Comparison of ENCODE assay signal across 20 mouse cellular contexts in genomic region chr1:167022541-167023121, GRCm38 (mm10). TPM values are rescaled to one million over a fixed set of nuclear protein-coding genes. Genes with fewer than 3 reads are reported as not detected.
DNase-seq lines count a peak whose midpoint lies in the region; ATAC-seq and TF ChIP-seq lines count a peak whose summit lies in the region.
"Had no signal": no experiment of that assay in that cellular context is flagged by ENCODE, and none has a peak within 500 bp of the region (broad histone marks: within the 10 kb centered on the region; RNA-seq: fewer than 3 reads in every experiment).

No protein-coding gene starts in this region.

- WGBS in heart, embryonic 14.5 days = 47% methylated on average over 8 of the region's 8 CpGs
- WGBS in neural tube, embryonic 13.5 days = 48% methylated on average over 6 of the region's 8 CpGs
- 35% methylated on average over 8 of the region's 8 CpGs for WGBS in hindbrain, embryonic 14.5 days
- WGBS in midbrain, postnatal 0 days = 52% methylated on average over 8 of the region's 8 CpGs
- 55% methylated on average over 7 of the region's 8 CpGs for whole genome bisulfite sequencing in intestine, embryonic 16.5 days

- H3K4me2 ChIP-seq in heart, embryonic 14.5 days (ENCODE audit: low read length) = no peak overlapping the region
- H3K4me2 ChIP-seq in neural tube, embryonic 13.5 days = no peak overlapping the region
- no peak overlapping the region for H3K4me2 ChIP-seq in hindbrain, embryonic 14.5 days (replicated peaks)
- H3K4me2 ChIP-seq in midbrain, postnatal 0 days (ENCODE audit: low read depth, low read length, poor library complexity, severe bottlenecking) = no peak overlapping the region
- no peak overlapping the region for H3K4me2 ChIP-seq in intestine, embryonic 16.5 days (ENCODE audit: low read depth, low read length)
- H3K4me2 ChIP-seq: liver, embryonic 13.5 days; stomach, embryonic 15.5 days had no signal

- H3K9ac ChIP-seq in heart, embryonic 14.5 days (ENCODE audit: low read length) = no peak overlapping the region
- H3K9ac ChIP-seq in neural tube, embryonic 13.5 days = no peak overlapping the region
- no peak overlapping the region for H3K9ac ChIP-seq in hindbrain, embryonic 14.5 days
- H3K9ac ChIP-seq in midbrain, postnatal 0 days (replicated peaks; ENCODE audit: low read length, poor library complexity, severe bottlenecking) = no peak overlapping the region
- H3K9ac ChIP-seq in intestine, embryonic 16.5 days (ENCODE audit: low read depth, low read length) = no peak overlapping the region
- H3K9ac ChIP-seq: liver, embryonic 13.5 days; stomach, embryonic 15.5 days had no signal

- no peaks in the 10 kb centered on the region for H3K27me3 ChIP-seq in heart, embryonic 14.5 days (ENCODE audit: control insufficient read depth, insufficient read depth, low read length)
- no peaks in the 10 kb centered on the region for H3K27me3 ChIP-seq in neural tube, embryonic 13.5 days
- H3K27me3 ChIP-seq in hindbrain, embryonic 14.5 days (ENCODE audit: control insufficient read depth, insufficient read depth, low read length) = no peaks in the 10 kb centered on the region
- no peaks in the 10 kb centered on the region for H3K27me3 ChIP-seq in midbrain, postnatal 0 days (ENCODE audit: insufficient read depth, low read length)
- H3K27me3 ChIP-seq in intestine, embryonic 16.5 days (replicated peaks; ENCODE audit: control insufficient read depth, insufficient read depth, low read length) = no peaks in the 10 kb centered on the region
- H3K27me3 ChIP-seq: liver, embryonic 13.5 days; stomach, embryonic 15.5 days had no signal

- no peaks in the 10 kb centered on the region for H3K36me3 ChIP-seq in heart, embryonic 14.5 days (ENCODE audit: control insufficient read depth, insufficient read depth, low read length)
- H3K36me3 ChIP-seq in neural tube, embryonic 13.5 days = 0 out of 2 replicates have a peak, but pooled peaks cover 13% of the 10 kb centered on the region
- no peaks in the 10 kb centered on the region for H3K36me3 ChIP-seq in hindbrain, embryonic 14.5 days (replicated peaks; ENCODE audit: control insufficient read depth, insufficient read depth)
- no peaks in the 10 kb centered on the region for H3K36me3 ChIP-seq in midbrain, postnatal 0 days (ENCODE audit: insufficient read depth, low read length)
- H3K36me3 ChIP-seq in intestine, embryonic 16.5 days (ENCODE audit: control insufficient read depth, insufficient read depth, low read length) = no peaks in the 10 kb centered on the region
- H3K36me3 ChIP-seq: heart, embryonic 10.5 days; liver, embryonic 13.5 days; stomach, embryonic 15.5 days had no signal

- no peak for DNase-seq in heart, postnatal 25 days (ENCODE audit: low spot score)
- no peak for DNase-seq in neural tube, embryonic 10.5 days (ENCODE audit: extremely low spot score, low spot score)
- no peak for DNase-seq in hindbrain, embryonic 14.5 days (ENCODE audit: low spot score)
- peak; percentile 36 for DNase-seq in midbrain, postnatal 0 days (ENCODE audit: low spot score)
- DNase-seq in ovary, postnatal 10 days (ENCODE audit: low spot score) = no peak
- DNase-seq: adrenal gland, postnatal 36 days; cerebellum, adult 11 months; gastrocnemius, adult 2 months; kidney, adult 11 months; kidney, postnatal 4 days; liver, embryonic 13.5 days; lung, adult 2 months; lung, postnatal 14 days; thymus, postnatal 36 days had no signal

- no peaks in the 10 kb centered on the region for H3K4me1 ChIP-seq in heart, embryonic 14.5 days (ENCODE audit: control insufficient read depth in 2 of 2, insufficient read depth in 2 of 2, low read length in 2 of 2)
- H3K4me1 ChIP-seq in neural tube, embryonic 13.5 days (replicated peaks) = peaks cover 23% of the 10 kb centered on the region
- peaks cover 21% of the 10 kb centered on the region; the same call in 1 of the 2 replicates for H3K4me1 ChIP-seq in hindbrain, embryonic 14.5 days (replicated peaks; ENCODE audit: control insufficient read depth, insufficient read depth, low read length)
- no peaks in the 10 kb centered on the region for H3K4me1 ChIP-seq in midbrain, postnatal 0 days (ENCODE audit: insufficient read depth, low read length)
- no peaks in the 10 kb centered on the region for H3K4me1 ChIP-seq in intestine, embryonic 16.5 days (ENCODE audit: control insufficient read depth, insufficient read depth, low read length)
- H3K4me1 ChIP-seq: heart, embryonic 10.5 days; liver, embryonic 13.5 days; stomach, embryonic 15.5 days had no signal

- intact Hi-C loops in heart, postnatal 25 days (cut with DNase I) = no loop called here

- no peak for TF ChIP-seq CTCF in midbrain, postnatal 0 days (IDR thresholded peaks at IDR 0.05)

- H3K27ac ChIP-seq in heart, embryonic 14.5 days (replicated peaks in 1 of 2; ENCODE audit: control insufficient read depth in 1 of 2, insufficient read depth in 1 of 2, low read depth in 2 of 2, low read length in 2 of 2) = no peak overlapping the region
- peak overlapping the region; percentile 42; the same call in 1 of the 2 replicates for H3K27ac ChIP-seq in neural tube, embryonic 13.5 days (replicated peaks)
- no peak overlapping the region for H3K27ac ChIP-seq in hindbrain, embryonic 14.5 days
- no peak overlapping the region for H3K27ac ChIP-seq in midbrain, postnatal 0 days (ENCODE audit: low read depth, low read length)
- H3K27ac ChIP-seq in intestine, embryonic 16.5 days (ENCODE audit: low read length) = no peak overlapping the region
- H3K27ac ChIP-seq: gastrocnemius, adult 2 months; heart, embryonic 10.5 days; liver, embryonic 13.5 days; stomach, embryonic 15.5 days had no signal

- H3K9me3 ChIP-seq in heart, embryonic 14.5 days (ENCODE audit: control insufficient read depth, low read length) = peaks cover 5% of the 10 kb centered on the region
- peaks cover 5% of the 10 kb centered on the region; the same call in 1 of the 2 replicates for H3K9me3 ChIP-seq in neural tube, embryonic 13.5 days
- H3K9me3 ChIP-seq in hindbrain, embryonic 14.5 days (ENCODE audit: control insufficient read depth, low read length) = peaks cover 6% of the 10 kb centered on the region
- no peaks in the 10 kb centered on the region for H3K9me3 ChIP-seq in midbrain, postnatal 0 days (ENCODE audit: low read length)
- H3K9me3 ChIP-seq in intestine, embryonic 16.5 days (ENCODE audit: control insufficient read depth, low read length) = peaks cover 3% of the 10 kb centered on the region; the same call in 1 of the 2 replicates
- H3K9me3 ChIP-seq: liver, embryonic 13.5 days; stomach, embryonic 15.5 days had no signal

- H3K4me3 ChIP-seq in heart, embryonic 14.5 days (ENCODE audit: control insufficient read depth in 1 of 2, insufficient read depth in 1 of 2, low read depth in 1 of 2, low read length in 2 of 2) = no peak overlapping the region
- H3K4me3 ChIP-seq in neural tube, embryonic 13.5 days = no peak overlapping the region
- H3K4me3 ChIP-seq in hindbrain, embryonic 14.5 days (replicated peaks; ENCODE audit: low read length) = no peak overlapping the region
- no peak overlapping the region for H3K4me3 ChIP-seq in midbrain, postnatal 0 days (ENCODE audit: low read depth, low read length)
- H3K4me3 ChIP-seq in intestine, embryonic 16.5 days (ENCODE audit: low read length) = no peak overlapping the region
- H3K4me3 ChIP-seq: gastrocnemius, adult 2 months; heart, embryonic 10.5 days; liver, embryonic 13.5 days; stomach, embryonic 15.5 days had no signal

- ATAC-seq in heart, embryonic 14.5 days (ENCODE audit: insufficient number of reproducible peaks, insufficient read depth, low FRiP score, low read depth) = 0 out of 2 replicates have a peak, but pooled peaks have one; percentile 39
- 0 out of 2 replicates have a peak, but pooled peaks have one; percentile 20 for ATAC-seq in neural tube, embryonic 13.5 days (ENCODE audit: low read depth)
- ATAC-seq in hindbrain, embryonic 14.5 days (ENCODE audit: low FRiP score) = peak; percentile 57; the same call in 1 of the 2 replicates
- ATAC-seq in midbrain, postnatal 0 days (ENCODE audit: low FRiP score) = no peak
- ATAC-seq in intestine, embryonic 16.5 days = no peak
- ATAC-seq: CD4-positive, CD25-positive, alpha-beta regulatory T cell, adult 4 months had no signal

RNA-seq across cellular contexts. Expression of gene Fam78b, which starts 21.4 kb away (rescaled TPM):
- polyA plus RNA-seq in heart, embryonic 14.5 days (2014; fragmentation: Nextera tagmentation; extraction: Ambion mirVana) = 1.3 and 1.4 TPM in 2 replicates
- total RNA-seq in heart, postnatal 25 days (2021) = 1 to 10 TPM; 2.8 to 4.1 TPM
- polyA plus RNA-seq in neural tube, embryonic 13.5 days (2015; fragmentation: Nextera tagmentation; extraction: Ambion mirVana) = 10.9 and 13.9 TPM in 2 replicates
- 13.4 and 15.3 TPM in 2 replicates for polyA plus RNA-seq in hindbrain, embryonic 14.5 days (2014; fragmentation: Nextera tagmentation; extraction: Ambion mirVana)
- total RNA-seq in midbrain, postnatal 0 days (2014; rRNA removed) = 20.2 and 22.0 TPM in 2 replicates
- 7.0 and 8.2 TPM in 2 replicates for polyA plus RNA-seq in midbrain, postnatal 0 days (2015; fragmentation: Nextera tagmentation; extraction: Ambion mirVana)
- 0.54 and 0.71 TPM in 2 replicates for polyA plus RNA-seq in intestine, embryonic 16.5 days (2015; fragmentation: Nextera tagmentation; extraction: Ambion mirVana)

Comparison
In these comparisons a context has a peak if more than half of its experiments do, and no peak if none do; other contexts are left out.
1. ATAC-seq: peak in heart, embryonic 14.5 days (single experiment), neural tube, embryonic 13.5 days (single experiment) and hindbrain, embryonic 14.5 days (single experiment); none in midbrain, postnatal 0 days (single experiment) and intestine, embryonic 16.5 days (single experiment).